Mouse (Mus musculus): Measurements from ENCODE around the gene Olfr1411. TPM values are rescaled to one million over a fixed set of nuclear protein-coding genes. Genes with fewer than 3 reads are reported as not detected.

Olfr1411 gene
- polyA plus RNA-seq, 1 experiment from 2014 or later: not detected

DNA sequence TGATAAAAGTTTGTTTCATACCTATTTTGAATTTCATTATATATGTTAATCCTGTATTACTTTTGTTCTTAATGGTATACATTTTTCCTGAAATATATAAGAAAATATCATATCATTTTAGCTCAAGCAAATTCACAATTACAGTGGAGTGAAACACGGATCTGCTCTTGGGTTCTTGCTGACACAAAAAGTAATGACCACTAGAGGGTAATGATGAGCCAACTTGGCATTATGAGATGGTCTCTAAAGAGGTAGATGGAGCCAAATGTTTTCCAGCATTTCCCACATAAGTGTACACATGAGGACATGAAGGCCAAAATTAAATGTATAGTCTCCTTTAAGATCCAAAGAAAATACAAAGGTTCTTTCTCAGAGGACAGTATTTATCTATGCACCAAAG lies 20.3 kb downstream of the Olfr1411 start:
- H3K36me3 ChIP-seq (ENCODE audit: control insufficient read depth, insufficient read depth, low read length): no peaks in the 10 kb centered on the region
- no peak overlapping the region for H3K27ac ChIP-seq (ENCODE audit: low read length)
- no peak for ATAC-seq (ENCODE audit: insufficient number of reproducible peaks, insufficient read depth, low FRiP score, low read depth)

DNA sequence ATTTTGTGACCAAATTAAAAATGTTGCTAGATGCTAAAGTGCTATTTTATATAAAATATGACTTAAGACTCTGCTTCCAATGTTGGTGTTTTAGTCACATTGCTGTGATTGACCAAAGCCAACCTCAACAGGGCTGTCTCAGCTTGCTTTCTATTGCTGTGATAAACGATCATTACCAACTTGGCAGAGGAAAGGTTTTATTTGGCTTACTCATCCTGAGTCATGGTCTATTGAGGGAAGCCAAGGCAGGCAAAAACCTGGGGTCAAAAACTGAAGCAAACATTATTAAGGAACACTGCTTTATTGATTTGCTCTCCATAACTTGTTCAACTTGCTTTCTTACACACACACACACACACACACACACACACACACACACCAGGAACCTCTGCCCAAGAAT lies 21.8 kb downstream of the Olfr1411 start:
- no peak overlapping the region for H3K4me3 ChIP-seq (ENCODE audit: low read depth, low read length)
- no peaks in the 10 kb centered on the region for H3K4me1 ChIP-seq (ENCODE audit: control insufficient read depth, insufficient read depth, low read length)
- no peak for ATAC-seq (ENCODE audit: insufficient number of reproducible peaks, insufficient read depth, low FRiP score, low read depth)
- H3K36me3 ChIP-seq (ENCODE audit: control insufficient read depth, insufficient read depth, low read length): no peaks in the 10 kb centered on the region
- H3K4me2 ChIP-seq (replicated peaks; ENCODE audit: low read depth, low read length): no peak overlapping the region
- H3K27ac ChIP-seq (ENCODE audit: low read length): no peak overlapping the region
- H3K9me3 ChIP-seq (ENCODE audit: control insufficient read depth, low read depth, low read length): no peaks in the 10 kb centered on the region
- no peaks in the 10 kb centered on the region for H3K27me3 ChIP-seq (ENCODE audit: control insufficient read depth, insufficient read depth, low read length)
- no peak overlapping the region for H3K9ac ChIP-seq (replicated peaks; ENCODE audit: low read depth, low read length)
- 68% methylated on average over 1 of the region's 1 CpGs for WGBS

More for the DNA sequence above, 20.3 kb downstream of the Olfr1411 start:
- no peaks in the 10 kb centered on the region for H3K9me3 ChIP-seq (ENCODE audit: control insufficient read depth, low read depth, low read length)
- no peak overlapping the region for H3K4me2 ChIP-seq (replicated peaks; ENCODE audit: low read depth, low read length)
- 6% methylated on average over 1 of the region's 1 CpGs for WGBS
- no peak overlapping the region for H3K4me3 ChIP-seq (ENCODE audit: low read depth, low read length)
- H3K4me1 ChIP-seq (ENCODE audit: control insufficient read depth, insufficient read depth, low read length): no peaks in the 10 kb centered on the region
- H3K9ac ChIP-seq (replicated peaks; ENCODE audit: low read depth, low read length): no peak overlapping the region
- H3K27me3 ChIP-seq (ENCODE audit: control insufficient read depth, insufficient read depth, low read length): no peaks in the 10 kb centered on the region

- ATAC-seq (ENCODE audit: insufficient number of reproducible peaks, insufficient read depth, low FRiP score, low read depth): no peak
- WGBS: 55% methylated on average over 2 of the region's 2 CpGs
- Histone ChIP-seq H3K4me1 (ENCODE audit: control insufficient read depth, insufficient read depth, low read length) (no peaks in the 10 kb centered on the region), H3K4me3 (ENCODE audit: low read depth, low read length) (no peak within 1 kb of the TSS), H3K9ac (replicated peaks; ENCODE audit: low read depth, low read length) (no peak within 1 kb of the TSS), H3K36me3 (ENCODE audit: control insufficient read depth, insufficient read depth, low read length) (no peaks in the 10 kb centered on the region), H3K9me3 (ENCODE audit: control insufficient read depth, low read depth, low read length) (no peaks in the 10 kb centered on the region), H3K27ac (ENCODE audit: low read length) (no peak within 1 kb of the TSS), H3K27me3 (ENCODE audit: control insufficient read depth, insufficient read depth, low read length) (no peaks in the 10 kb centered on the region), H3K4me2 (replicated peaks; ENCODE audit: low read depth, low read length) (no peak within 1 kb of the TSS)
Observed at GRCm38 (mm10) chr1:92617488-92617887, 23.3 kb downstream of the Olfr1411 start, which contains the start of gene Olfr12. Olfr12 (plus strand) TSS chr1:92617788.

DNA sequence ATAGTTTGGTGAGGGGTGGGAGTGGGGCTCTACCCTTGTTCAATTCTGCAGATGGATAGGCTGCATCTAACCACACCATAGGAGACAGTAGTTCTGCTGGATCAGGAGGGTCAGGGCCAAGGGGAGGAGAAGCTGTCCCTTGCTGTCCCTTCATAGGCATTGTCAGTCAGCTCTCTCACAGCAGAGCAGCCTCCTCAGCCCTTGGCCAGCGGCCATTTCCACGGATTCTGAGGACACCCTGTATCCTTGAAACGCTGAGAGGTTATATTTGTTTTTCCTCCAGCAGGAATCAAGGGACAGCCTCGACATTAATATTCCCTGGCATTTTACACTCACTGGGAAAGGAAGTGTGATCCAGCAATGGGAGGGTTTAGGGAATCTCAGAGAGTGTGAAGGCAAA lies 24.1 kb downstream of the Olfr1411 start:
- no peak overlapping the region for H3K27ac ChIP-seq (ENCODE audit: low read length)
- no peaks in the 10 kb centered on the region for H3K36me3 ChIP-seq (ENCODE audit: control insufficient read depth, insufficient read depth, low read length)
- H3K4me2 ChIP-seq (replicated peaks; ENCODE audit: low read depth, low read length): no peak overlapping the region
- H3K27me3 ChIP-seq (ENCODE audit: control insufficient read depth, insufficient read depth, low read length): no peaks in the 10 kb centered on the region
- H3K9me3 ChIP-seq (ENCODE audit: control insufficient read depth, low read depth, low read length): no peaks in the 10 kb centered on the region
- H3K9ac ChIP-seq (replicated peaks; ENCODE audit: low read depth, low read length): no peak overlapping the region
- no peak overlapping the region for H3K4me3 ChIP-seq (ENCODE audit: low read depth, low read length)
- no peaks in the 10 kb centered on the region for H3K4me1 ChIP-seq (ENCODE audit: control insufficient read depth, insufficient read depth, low read length)
- WGBS: 57% methylated on average over 4 of the region's 4 CpGs
- ATAC-seq (ENCODE audit: insufficient number of reproducible peaks, insufficient read depth, low FRiP score, low read depth): no peak

GRCm38 (mm10) chr1:92628227-92628626 lies 34.0 kb downstream of the Olfr1411 start:
- no peaks in the 10 kb centered on the region for H3K36me3 ChIP-seq (ENCODE audit: control insufficient read depth, insufficient read depth, low read length)
- H3K4me1 ChIP-seq (ENCODE audit: control insufficient read depth, insufficient read depth, low read length): no peaks in the 10 kb centered on the region
- no peak for ATAC-seq (ENCODE audit: insufficient number of reproducible peaks, insufficient read depth, low FRiP score, low read depth)
- WGBS: 65% methylated on average over 4 of the region's 4 CpGs
- no peak overlapping the region for H3K4me3 ChIP-seq (ENCODE audit: low read depth, low read length)
- no peak overlapping the region for H3K9ac ChIP-seq (replicated peaks; ENCODE audit: low read depth, low read length)
- H3K27me3 ChIP-seq (ENCODE audit: control insufficient read depth, insufficient read depth, low read length): no peaks in the 10 kb centered on the region
- no peaks in the 10 kb centered on the region for H3K9me3 ChIP-seq (ENCODE audit: control insufficient read depth, low read depth, low read length)
- H3K27ac ChIP-seq (ENCODE audit: low read length): no peak overlapping the region
- no peak overlapping the region for H3K4me2 ChIP-seq (replicated peaks; ENCODE audit: low read depth, low read length)

DNA sequence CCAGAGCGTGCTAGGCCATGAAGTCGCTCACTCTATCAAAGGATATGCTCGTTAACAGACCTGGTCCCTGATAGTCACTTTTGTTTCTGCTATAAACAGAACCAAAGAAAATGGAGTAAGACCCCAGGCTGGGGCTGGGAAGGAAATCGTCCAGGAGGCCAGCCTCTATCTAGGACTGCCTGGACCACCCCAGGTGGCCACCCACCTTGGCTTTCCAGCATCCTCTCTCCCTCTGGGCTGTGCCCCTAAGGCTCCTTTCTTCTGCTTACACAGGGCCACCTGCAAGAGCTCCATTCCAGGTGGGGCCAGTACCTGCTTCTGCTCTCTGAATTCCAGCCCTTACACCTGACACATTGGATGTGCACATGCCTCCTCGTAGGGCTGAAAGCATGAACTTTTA lies 38.0 kb downstream of the Olfr1411 start:
- no peak for ATAC-seq (ENCODE audit: insufficient number of reproducible peaks, insufficient read depth, low FRiP score, low read depth)
- WGBS: 79% methylated on average over 5 of the region's 5 CpGs

DNA sequence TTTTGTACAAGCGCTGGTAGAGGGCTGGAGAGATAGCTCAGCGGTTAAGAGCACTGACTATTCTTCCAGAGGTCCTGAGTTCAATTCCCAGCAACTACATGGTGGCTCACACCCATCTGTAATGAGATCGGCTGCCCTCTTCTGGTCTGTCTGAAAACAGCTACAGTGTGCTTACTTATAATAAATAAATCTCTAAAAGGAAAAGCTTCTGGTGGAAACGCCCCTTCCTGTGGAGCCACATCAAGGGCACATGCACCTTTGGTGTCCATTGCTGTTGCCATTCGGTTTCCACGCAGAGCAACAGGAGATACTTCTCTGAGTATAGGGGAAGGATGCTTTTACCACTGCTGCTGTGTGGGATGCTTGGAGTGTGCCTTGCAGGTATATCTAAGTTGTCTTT lies 38.7 kb downstream of the Olfr1411 start:
- Histone ChIP-seq H3K36me3 (ENCODE audit: control insufficient read depth, insufficient read depth, low read length) (peaks cover 19% of the 10 kb centered on the region), H3K9ac (replicated peaks; ENCODE audit: low read depth, low read length) (no peak overlapping the region), H3K27ac (ENCODE audit: low read length) (no peak overlapping the region), H3K27me3 (ENCODE audit: control insufficient read depth, insufficient read depth, low read length) (no peaks in the 10 kb centered on the region), H3K9me3 (ENCODE audit: control insufficient read depth, low read depth, low read length) (no peaks in the 10 kb centered on the region), H3K4me3 (ENCODE audit: low read depth, low read length) (no peak overlapping the region), H3K4me1 (ENCODE audit: control insufficient read depth, insufficient read depth, low read length) (no peaks in the 10 kb centered on the region), H3K4me2 (replicated peaks; ENCODE audit: low read depth, low read length) (no peak overlapping the region)
- ATAC-seq (ENCODE audit: insufficient number of reproducible peaks, insufficient read depth, low FRiP score, low read depth): no peak
- whole genome bisulfite sequencing: 64% methylated on average over 6 of the region's 6 CpGs

More for the DNA sequence above, 38.0 kb downstream of the Olfr1411 start:
- H3K27me3 ChIP-seq (ENCODE audit: control insufficient read depth, insufficient read depth, low read length): no peaks in the 10 kb centered on the region
- H3K27ac ChIP-seq (ENCODE audit: low read length): no peak overlapping the region
- H3K4me1 ChIP-seq (ENCODE audit: control insufficient read depth, insufficient read depth, low read length): no peaks in the 10 kb centered on the region
- no peak overlapping the region for H3K4me3 ChIP-seq (ENCODE audit: low read depth, low read length)
- no peak overlapping the region for H3K4me2 ChIP-seq (replicated peaks; ENCODE audit: low read depth, low read length)
- peaks cover 14% of the 10 kb centered on the region for H3K36me3 ChIP-seq (ENCODE audit: control insufficient read depth, insufficient read depth, low read length)
- no peaks in the 10 kb centered on the region for H3K9me3 ChIP-seq (ENCODE audit: control insufficient read depth, low read depth, low read length)
- no peak overlapping the region for H3K9ac ChIP-seq (replicated peaks; ENCODE audit: low read depth, low read length)

GRCm38 (mm10) chr1:92633726-92634125 lies 39.5 kb downstream of the Olfr1411 start:
- ATAC-seq (ENCODE audit: insufficient number of reproducible peaks, insufficient read depth, low FRiP score, low read depth): no peak
- no peaks in the 10 kb centered on the region for H3K9me3 ChIP-seq (ENCODE audit: control insufficient read depth, low read depth, low read length)
- no peak overlapping the region for H3K27ac ChIP-seq (ENCODE audit: low read length)
- H3K36me3 ChIP-seq (ENCODE audit: control insufficient read depth, insufficient read depth, low read length): peaks cover 22% of the 10 kb centered on the region
- no peak overlapping the region for H3K4me2 ChIP-seq (replicated peaks; ENCODE audit: low read depth, low read length)
- no peak overlapping the region for H3K9ac ChIP-seq (replicated peaks; ENCODE audit: low read depth, low read length)
- H3K4me3 ChIP-seq (ENCODE audit: low read depth, low read length): no peak overlapping the region
- H3K27me3 ChIP-seq (ENCODE audit: control insufficient read depth, insufficient read depth, low read length): no peaks in the 10 kb centered on the region
- H3K4me1 ChIP-seq (ENCODE audit: control insufficient read depth, insufficient read depth, low read length): no peaks in the 10 kb centered on the region
- 86% methylated on average over 8 of the region's 8 CpGs for WGBS

GRCm38 (mm10) chr1:92634569-92634968 lies 40.4 kb downstream of the Olfr1411 start:
- H3K9ac ChIP-seq (replicated peaks; ENCODE audit: low read depth, low read length): no peak overlapping the region
- H3K9me3 ChIP-seq (ENCODE audit: control insufficient read depth, low read depth, low read length): no peaks in the 10 kb centered on the region
- ATAC-seq (ENCODE audit: insufficient number of reproducible peaks, insufficient read depth, low FRiP score, low read depth): no peak
- WGBS: 52% methylated on average over 1 of the region's 1 CpGs
- H3K27me3 ChIP-seq (ENCODE audit: control insufficient read depth, insufficient read depth, low read length): no peaks in the 10 kb centered on the region
- H3K27ac ChIP-seq (ENCODE audit: low read length): no peak overlapping the region
- H3K4me3 ChIP-seq (ENCODE audit: low read depth, low read length): no peak overlapping the region
- no peaks in the 10 kb centered on the region for H3K4me1 ChIP-seq (ENCODE audit: control insufficient read depth, insufficient read depth, low read length)
- H3K4me2 ChIP-seq (replicated peaks; ENCODE audit: low read depth, low read length): no peak overlapping the region
- H3K36me3 ChIP-seq (ENCODE audit: control insufficient read depth, insufficient read depth, low read length): peaks cover 28% of the 10 kb centered on the region

Measured in stomach, embryonic 14.5 days (tissue).